ENCODE assay signal across 10 mouse cellular contexts in genomic region chr12:117447843-117448728, GRCm38 (mm10).
DNase-seq lines count a peak whose midpoint lies in the region; ATAC-seq and TF ChIP-seq lines count a peak whose summit lies in the region.
"Had no signal": no experiment of that assay in that cellular context is flagged by ENCODE, and none has a peak within 500 bp of the region (broad histone marks: within the 10 kb centered on the region; RNA-seq: fewer than 3 reads in every experiment).

No protein-coding gene starts in this region.

- no peaks in the 10 kb centered on the region; the same call in 1 of the 2 replicates for H3K9me3 ChIP-seq in kidney, embryonic 15.5 days (replicated peaks)
- no peaks in the 10 kb centered on the region for H3K9me3 ChIP-seq in stomach, embryonic 15.5 days

- WGBS in kidney, embryonic 15.5 days = 61% methylated on average over 19 of the region's 19 CpGs
- WGBS in kidney, adult 2 months = 64% methylated on average over 19 of the region's 19 CpGs
- WGBS in stomach, embryonic 15.5 days = 58% methylated on average over 19 of the region's 19 CpGs
- 65% methylated on average over 19 of the region's 19 CpGs for WGBS in cerebellum, adult 2 months

- H3K9ac ChIP-seq in kidney, embryonic 15.5 days = no peak overlapping the region
- no peak overlapping the region for H3K9ac ChIP-seq in stomach, embryonic 15.5 days

- TF ChIP-seq CTCF in kidney, adult 2 months (conservative IDR thresholded peaks at IDR 0.05; ENCODE audit: insufficient read depth, insufficient read length, low read depth, low read length) = no peak
- TF ChIP-seq CTCF in cerebellum, adult 2 months (IDR thresholded peaks at IDR 0.05; ENCODE audit: borderline replicate concordance, insufficient read depth, low read depth, low read length) = no peak

- peaks cover 16% of the 10 kb centered on the region for H3K4me1 ChIP-seq in kidney, embryonic 15.5 days
- H3K4me1 ChIP-seq in kidney, adult 2 months (ENCODE audit: control insufficient read depth, insufficient read depth, low read length) = no peaks in the 10 kb centered on the region
- 0 out of 2 replicates have a peak, but pooled peaks cover 4% of the 10 kb centered on the region for H3K4me1 ChIP-seq in stomach, embryonic 15.5 days
- no peaks in the 10 kb centered on the region for H3K4me1 ChIP-seq in cerebellum, adult 2 months (ENCODE audit: control insufficient read depth, insufficient read depth, low read length)

- H3K4me2 ChIP-seq in kidney, embryonic 15.5 days = no peak overlapping the region
- no peak overlapping the region for H3K4me2 ChIP-seq in stomach, embryonic 15.5 days

- no peak for TF ChIP-seq POLR2A in kidney, adult 2 months (IDR thresholded peaks at IDR 0.05; ENCODE audit: low read depth, low read length)
- TF ChIP-seq POLR2A in cerebellum, adult 2 months (IDR thresholded peaks at IDR 0.05; ENCODE audit: borderline replicate concordance, insufficient read depth, low read length) = no peak

- H3K4me3 ChIP-seq in kidney, embryonic 15.5 days (replicated peaks) = no peak overlapping the region
- H3K4me3 ChIP-seq in kidney, adult 2 months (ENCODE audit: insufficient read depth, low read depth, low read length) = no peak overlapping the region
- H3K4me3 ChIP-seq in stomach, embryonic 15.5 days (replicated peaks) = no peak overlapping the region
- no peak overlapping the region for H3K4me3 ChIP-seq in cerebellum, adult 2 months (replicated peaks; ENCODE audit: insufficient read depth, low read depth, low read length)

- no peak for DNase-seq in kidney, adult 2 months
- DNase-seq in thymus, postnatal 14 days = peak; percentile 14
- no peak for DNase-seq in thymus, postnatal 10 days (ENCODE audit: low spot score in 2 of 2)
- no peak for DNase-seq in cerebellum, adult 2 months
- DNase-seq in frontal cortex, postnatal 10 days (ENCODE audit: low spot score in 2 of 2) = no peak
- DNase-seq: cerebellum, adult 18-20 months; gastrocnemius, postnatal 36 days had no signal

- H3K27me3 ChIP-seq in kidney, embryonic 15.5 days = no peaks in the 10 kb centered on the region
- H3K27me3 ChIP-seq in kidney, adult 2 months (replicated peaks; ENCODE audit: control insufficient read depth, insufficient read depth, low read length) = no peaks in the 10 kb centered on the region
- no peaks in the 10 kb centered on the region for H3K27me3 ChIP-seq in stomach, embryonic 15.5 days (replicated peaks)
- H3K27me3 ChIP-seq in cerebellum, adult 2 months (ENCODE audit: control insufficient read depth, insufficient read depth, low read length) = no peaks in the 10 kb centered on the region

- H3K27ac ChIP-seq in kidney, embryonic 15.5 days = peak overlapping the region; percentile 20
- H3K27ac ChIP-seq in kidney, adult 2 months (ENCODE audit: insufficient read depth, low read depth, low read length) = no peak overlapping the region
- peak overlapping the region; percentile 21; the same call in 1 of the 2 replicates for H3K27ac ChIP-seq in stomach, embryonic 15.5 days
- H3K27ac ChIP-seq in cerebellum, adult 2 months (ENCODE audit: insufficient read depth, low read length) = no peak overlapping the region

- ATAC-seq in kidney, embryonic 15.5 days (replicated peaks; ENCODE audit: low FRiP score) = no peak
- 0 out of 2 replicates have a peak, but pooled peaks have one; percentile 1 for ATAC-seq in granulocyte monocyte progenitor cell, adult 5-6 weeks (replicated peaks; ENCODE audit: poor library complexity, severe bottlenecking)
- ATAC-seq in stomach, embryonic 15.5 days (ENCODE audit: insufficient read depth, low FRiP score, low read depth) = no peak

- no peaks in the 10 kb centered on the region for H3K36me3 ChIP-seq in kidney, embryonic 15.5 days
- no peaks in the 10 kb centered on the region for H3K36me3 ChIP-seq in kidney, adult 2 months (ENCODE audit: control insufficient read depth, insufficient read depth, low read length)
- no peaks in the 10 kb centered on the region for H3K36me3 ChIP-seq in stomach, embryonic 15.5 days

Comparison
In these comparisons a context has a peak if more than half of its experiments do, and no peak if none do; other contexts are left out.
1. H3K27ac ChIP-seq: peak in kidney, embryonic 15.5 days (single experiment) and stomach, embryonic 15.5 days (single experiment); none in kidney, adult 2 months (single experiment) and cerebellum, adult 2 months (single experiment).